Mouse (Mus musculus): ENCODE results near the gene Gm37240. TPM values are rescaled to one million over a fixed set of nuclear protein-coding genes. Genes with fewer than 3 reads are reported as not detected.

Gm37240 gene
- polyA plus RNA-seq, 1 experiment: 1.0 TPM

DNA sequence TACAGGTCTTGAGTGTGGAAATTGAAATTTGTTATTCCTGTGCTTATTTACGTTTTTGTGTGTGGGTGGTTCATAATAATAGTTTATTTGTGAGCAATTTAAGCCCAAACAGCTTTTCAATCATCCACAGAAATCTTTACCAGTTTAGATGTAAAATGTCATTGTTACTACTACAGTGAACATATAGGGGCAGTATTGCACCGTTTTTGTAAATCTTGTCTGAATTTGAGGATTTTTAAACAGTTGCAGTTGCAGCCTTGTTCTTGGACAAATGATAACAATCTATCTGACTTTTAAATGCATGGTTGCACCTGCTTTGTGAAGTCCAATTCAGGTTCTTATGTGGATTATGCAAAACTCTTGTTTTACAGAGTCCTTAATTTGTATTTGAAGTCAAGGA lies 951.1 kb downstream of the Gm37240 start:
- no peak overlapping the region for H3K27ac ChIP-seq (ENCODE audit: control insufficient read depth, insufficient read depth, low read depth, low read length, poor library complexity)
- TF ChIP-seq CTCF (IDR thresholded peaks at IDR 0.05; ENCODE audit: control insufficient read depth, insufficient read depth, low read length) (no peak), POLR2A (IDR thresholded peaks at IDR 0.05; ENCODE audit: borderline replicate concordance, control insufficient read depth, low read depth, low read length) (no peak)
- H3K4me3 ChIP-seq (replicated peaks; ENCODE audit: control insufficient read depth, low read depth, low read length): no peak overlapping the region
- H3K4me1 ChIP-seq (ENCODE audit: control insufficient read depth, insufficient read depth, low read length): no peaks in the 10 kb centered on the region; the same call in 1 of the 2 replicates
- WGBS: 24% methylated on average over 2 of the region's 2 CpGs

DNA sequence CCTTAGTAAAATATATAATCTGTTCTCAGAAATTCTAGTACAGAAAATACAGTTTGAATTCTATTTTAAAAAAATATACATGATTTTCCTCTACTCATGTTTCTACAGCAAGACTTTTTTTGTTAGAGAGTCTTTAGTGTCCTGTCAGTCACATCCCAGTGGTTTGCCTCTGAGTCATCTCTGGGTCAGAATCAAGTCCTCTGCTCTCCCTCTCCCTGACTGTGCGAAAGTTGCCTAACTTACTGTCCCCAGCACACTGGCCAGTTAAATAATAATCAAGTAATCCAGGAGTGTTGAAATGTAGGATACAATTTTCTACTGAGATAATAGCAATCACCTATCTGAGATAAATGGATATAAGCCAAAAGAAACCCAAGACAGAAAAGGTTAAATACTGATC lies 951.6 kb downstream of the Gm37240 start:
- Histone ChIP-seq H3K4me1 (ENCODE audit: control insufficient read depth, insufficient read depth, low read length) (no peaks in the 10 kb centered on the region; the same call in 1 of the 2 replicates), H3K27ac (ENCODE audit: control insufficient read depth, insufficient read depth, low read depth, low read length, poor library complexity) (no peak overlapping the region), H3K4me3 (replicated peaks; ENCODE audit: control insufficient read depth, low read depth, low read length) (no peak overlapping the region)
- TF ChIP-seq POLR2A (IDR thresholded peaks at IDR 0.05; ENCODE audit: borderline replicate concordance, control insufficient read depth, low read depth, low read length): no peak
- TF ChIP-seq CTCF (IDR thresholded peaks at IDR 0.05; ENCODE audit: control insufficient read depth, insufficient read depth, low read length): no peak
- WGBS: 76% methylated on average over 1 of the region's 1 CpGs

DNA sequence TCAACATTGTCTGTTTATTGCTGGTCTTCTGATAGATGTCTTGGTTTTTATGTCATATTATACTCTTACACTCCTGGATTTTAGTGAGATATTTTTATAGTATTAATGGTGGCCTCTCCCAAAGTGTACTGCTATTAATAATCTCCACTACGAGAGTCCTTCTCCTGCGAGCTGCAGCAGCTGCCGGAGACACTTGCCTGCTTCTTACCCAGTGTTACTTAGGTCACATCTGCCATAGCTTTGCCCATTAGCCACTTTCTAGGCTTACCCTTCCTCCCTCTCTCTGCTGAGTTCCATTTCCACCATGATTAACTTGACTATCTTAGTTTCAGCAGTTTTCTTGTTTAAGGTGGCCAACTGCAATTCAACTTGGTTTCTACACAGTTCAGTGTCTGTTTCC lies 956.6 kb downstream of the Gm37240 start:
- no peaks in the 10 kb centered on the region for H3K4me1 ChIP-seq (ENCODE audit: control insufficient read depth, insufficient read depth, low read length)
- H3K4me3 ChIP-seq (replicated peaks; ENCODE audit: control insufficient read depth, low read depth, low read length): no peak overlapping the region
- no peak for TF ChIP-seq POLR2A (IDR thresholded peaks at IDR 0.05; ENCODE audit: borderline replicate concordance, control insufficient read depth, low read depth, low read length)
- no peak for TF ChIP-seq CTCF (IDR thresholded peaks at IDR 0.05; ENCODE audit: control insufficient read depth, insufficient read depth, low read length)
- H3K27ac ChIP-seq (ENCODE audit: control insufficient read depth, insufficient read depth, low read depth, low read length, poor library complexity): no peak overlapping the region
- WGBS: 90% methylated on average over 3 of the region's 3 CpGs

DNA sequence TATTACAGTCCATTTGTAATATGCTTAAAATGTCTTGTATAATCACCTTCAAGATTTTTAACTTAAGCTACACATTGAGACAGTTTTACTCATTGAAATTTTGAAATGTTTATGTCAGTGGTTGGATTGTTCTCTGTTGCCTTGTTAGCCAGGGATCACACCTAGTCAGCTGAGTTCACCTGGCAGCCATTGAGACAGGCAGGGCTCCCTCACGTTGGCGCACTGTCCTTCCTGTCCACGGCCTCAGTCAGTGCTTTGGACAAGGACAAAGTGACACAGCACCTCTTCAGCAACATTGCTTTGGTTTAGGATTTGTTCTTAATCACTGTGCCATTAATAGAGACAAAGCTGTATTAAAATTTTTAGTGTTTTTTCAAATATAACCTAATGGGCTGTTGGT lies 958.1 kb downstream of the Gm37240 start:
- no peak overlapping the region for H3K4me3 ChIP-seq (replicated peaks; ENCODE audit: control insufficient read depth, low read depth, low read length)
- 84% methylated on average over 3 of the region's 3 CpGs for WGBS
- TF ChIP-seq POLR2A (IDR thresholded peaks at IDR 0.05; ENCODE audit: borderline replicate concordance, control insufficient read depth, low read depth, low read length): no peak
- TF ChIP-seq CTCF (IDR thresholded peaks at IDR 0.05; ENCODE audit: control insufficient read depth, insufficient read depth, low read length): no peak
- H3K4me1 ChIP-seq (ENCODE audit: control insufficient read depth, insufficient read depth, low read length): no peaks in the 10 kb centered on the region
- no peak overlapping the region for H3K27ac ChIP-seq (ENCODE audit: control insufficient read depth, insufficient read depth, low read depth, low read length, poor library complexity)

DNA sequence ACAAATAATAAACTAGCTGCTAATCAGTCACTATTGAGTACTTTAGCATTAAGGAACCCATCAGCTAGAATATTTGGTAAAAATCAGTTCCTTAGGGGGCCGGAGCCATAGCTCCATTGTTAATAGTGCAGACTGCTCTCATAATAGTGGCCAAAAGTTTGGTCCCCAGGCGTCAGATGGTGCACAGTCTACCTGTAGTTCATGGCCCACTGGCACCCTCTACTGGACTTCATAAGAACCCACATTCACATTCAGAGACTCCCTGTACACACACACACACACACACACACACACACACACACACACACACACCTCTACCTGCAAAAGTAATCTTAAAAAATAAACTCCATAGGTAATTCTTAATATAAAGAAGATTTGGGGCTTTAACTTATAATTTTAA lies 959.4 kb downstream of the Gm37240 start:
- Histone ChIP-seq H3K4me3 (replicated peaks; ENCODE audit: control insufficient read depth, low read depth, low read length) (no peak overlapping the region), H3K4me1 (ENCODE audit: control insufficient read depth, insufficient read depth, low read length) (no peaks in the 10 kb centered on the region), H3K27ac (ENCODE audit: control insufficient read depth, insufficient read depth, low read depth, low read length, poor library complexity) (no peak overlapping the region)
- TF ChIP-seq CTCF (IDR thresholded peaks at IDR 0.05; ENCODE audit: control insufficient read depth, insufficient read depth, low read length): no peak; the same call in 1 of the 2 replicates
- no peak for TF ChIP-seq POLR2A (IDR thresholded peaks at IDR 0.05; ENCODE audit: borderline replicate concordance, control insufficient read depth, low read depth, low read length)
- WGBS: 83% methylated on average over 2 of the region's 2 CpGs

DNA sequence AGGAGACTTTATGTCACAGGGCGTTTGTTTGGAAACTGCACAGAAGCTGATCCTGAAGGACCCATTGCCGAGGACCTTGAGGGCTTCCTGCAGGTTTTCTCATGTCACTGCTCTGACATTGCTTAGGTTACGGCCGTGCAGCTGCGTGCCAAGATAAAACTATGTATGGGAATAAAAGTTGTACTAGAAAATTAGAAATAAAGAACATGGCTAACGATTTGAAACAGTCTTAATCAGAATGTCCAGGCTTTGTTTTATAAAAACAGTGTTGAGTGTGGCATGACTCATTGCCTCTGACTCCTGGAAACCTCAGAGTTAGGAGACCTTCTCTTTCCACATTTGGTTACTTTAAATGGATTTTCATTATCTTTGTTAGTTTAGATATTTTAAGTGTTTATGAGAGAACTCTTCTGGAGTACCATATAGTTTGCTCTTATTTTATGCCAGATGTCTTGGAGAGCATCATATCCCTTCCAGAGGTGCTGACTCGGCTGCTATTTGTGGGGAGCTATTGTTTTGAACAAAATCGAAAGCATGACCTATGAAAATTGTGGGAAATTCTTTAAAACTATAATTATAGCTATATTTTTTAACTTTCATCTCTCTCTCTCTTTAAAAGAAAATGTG lies 960.0 kb downstream of the Gm37240 start:
- Histone ChIP-seq H3K4me1 (ENCODE audit: control insufficient read depth, insufficient read depth, low read length) (no peaks in the 10 kb centered on the region), H3K4me3 (replicated peaks; ENCODE audit: control insufficient read depth, low read depth, low read length) (no peak overlapping the region), H3K27ac (ENCODE audit: control insufficient read depth, insufficient read depth, low read depth, low read length, poor library complexity) (no peak overlapping the region)
- no peak for TF ChIP-seq CTCF (IDR thresholded peaks at IDR 0.05; ENCODE audit: control insufficient read depth, insufficient read depth, low read length)
- TF ChIP-seq POLR2A (IDR thresholded peaks at IDR 0.05; ENCODE audit: borderline replicate concordance, control insufficient read depth, low read depth, low read length): no peak
- WGBS: 84% methylated on average over 8 of the region's 8 CpGs

DNA sequence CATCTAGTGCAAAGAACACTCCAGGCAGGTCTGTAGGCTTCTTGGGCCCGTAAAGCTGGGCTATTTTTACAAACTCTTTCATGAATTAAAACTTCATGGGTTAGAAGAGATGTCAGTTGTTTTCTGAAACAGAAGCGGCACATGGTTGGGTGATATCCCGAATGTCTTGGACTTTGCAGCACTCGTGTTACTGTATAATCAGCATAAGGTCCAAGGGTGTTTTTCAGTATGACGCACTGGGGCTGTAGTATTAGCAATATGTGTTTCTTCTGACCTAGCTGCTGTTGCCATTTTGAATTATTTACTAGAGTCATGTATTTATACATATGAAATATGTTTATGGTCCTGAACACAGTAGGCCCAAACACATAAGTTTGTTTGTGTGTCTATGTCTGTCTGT lies 961.2 kb downstream of the Gm37240 start:
- WGBS: 87% methylated on average over 5 of the region's 5 CpGs
- H3K27ac ChIP-seq (ENCODE audit: control insufficient read depth, insufficient read depth, low read depth, low read length, poor library complexity): no peak overlapping the region
- TF ChIP-seq POLR2A (IDR thresholded peaks at IDR 0.05; ENCODE audit: borderline replicate concordance, control insufficient read depth, low read depth, low read length) (no peak), CTCF (IDR thresholded peaks at IDR 0.05; ENCODE audit: control insufficient read depth, insufficient read depth, low read length) (no peak)
- H3K4me3 ChIP-seq (replicated peaks; ENCODE audit: control insufficient read depth, low read depth, low read length): no peak overlapping the region
- H3K4me1 ChIP-seq (ENCODE audit: control insufficient read depth, insufficient read depth, low read length): peaks cover 1% of the 10 kb centered on the region

DNA sequence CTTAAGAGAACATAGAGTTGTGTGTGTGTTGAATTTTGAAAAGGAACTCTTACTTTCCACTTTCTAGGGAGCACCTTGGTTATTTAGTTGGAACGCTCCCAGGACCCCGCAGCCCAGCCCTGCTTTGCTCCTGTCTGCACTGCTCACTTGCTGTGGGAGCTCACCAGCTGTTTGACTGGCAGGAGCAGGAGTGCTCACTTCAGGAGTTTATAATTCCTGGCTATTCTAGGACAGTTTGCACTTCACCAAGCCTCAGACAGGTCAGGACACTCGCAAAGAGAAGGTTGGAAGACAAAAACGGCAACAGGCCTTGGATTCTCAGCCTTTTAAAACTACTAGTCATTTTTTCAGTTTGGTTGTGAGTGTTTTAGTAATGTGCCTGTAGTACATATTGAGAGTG lies 962.1 kb downstream of the Gm37240 start:
- TF ChIP-seq POLR2A (IDR thresholded peaks at IDR 0.05; ENCODE audit: borderline replicate concordance, control insufficient read depth, low read depth, low read length) (no peak), CTCF (IDR thresholded peaks at IDR 0.05; ENCODE audit: control insufficient read depth, insufficient read depth, low read length) (no peak)
- H3K27ac ChIP-seq (ENCODE audit: control insufficient read depth, insufficient read depth, low read depth, low read length, poor library complexity): no peak overlapping the region
- H3K4me1 ChIP-seq (ENCODE audit: control insufficient read depth, insufficient read depth, low read length): peaks cover 1% of the 10 kb centered on the region
- WGBS: 81% methylated on average over 4 of the region's 4 CpGs
- no peak overlapping the region for H3K4me3 ChIP-seq (replicated peaks; ENCODE audit: control insufficient read depth, low read depth, low read length)

DNA sequence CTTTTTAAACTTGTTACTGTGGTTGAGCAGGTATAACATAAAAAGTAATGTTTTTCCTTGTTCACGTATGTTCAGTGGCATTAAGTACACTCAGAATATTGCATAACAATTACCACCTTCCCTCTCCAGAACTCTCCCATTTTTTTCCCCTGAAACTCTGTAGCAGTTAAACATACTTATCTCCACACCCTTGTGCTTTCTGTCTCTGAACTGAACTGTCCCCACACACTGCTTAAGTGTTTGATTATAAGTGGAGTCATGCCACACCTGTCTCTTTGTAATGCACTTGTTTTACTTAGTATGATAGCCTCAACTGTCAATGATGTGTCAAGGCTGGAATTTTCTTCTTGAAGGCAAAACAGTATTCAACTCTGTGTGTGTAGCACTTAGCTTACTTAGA lies 963.6 kb downstream of the Gm37240 start:
- no peak overlapping the region for H3K4me3 ChIP-seq (replicated peaks; ENCODE audit: control insufficient read depth, low read depth, low read length)
- no peak overlapping the region for H3K27ac ChIP-seq (ENCODE audit: control insufficient read depth, insufficient read depth, low read depth, low read length, poor library complexity)
- H3K4me1 ChIP-seq (ENCODE audit: control insufficient read depth, insufficient read depth, low read length): peaks cover 1% of the 10 kb centered on the region
- WGBS: 45% methylated on average over 1 of the region's 1 CpGs
- TF ChIP-seq POLR2A (IDR thresholded peaks at IDR 0.05; ENCODE audit: borderline replicate concordance, control insufficient read depth, low read depth, low read length) (no peak), CTCF (IDR thresholded peaks at IDR 0.05; ENCODE audit: control insufficient read depth, insufficient read depth, low read length) (no peak)
